Comparison of ENCODE assay signal across 16 mouse cellular contexts in the genomic region with DNA sequence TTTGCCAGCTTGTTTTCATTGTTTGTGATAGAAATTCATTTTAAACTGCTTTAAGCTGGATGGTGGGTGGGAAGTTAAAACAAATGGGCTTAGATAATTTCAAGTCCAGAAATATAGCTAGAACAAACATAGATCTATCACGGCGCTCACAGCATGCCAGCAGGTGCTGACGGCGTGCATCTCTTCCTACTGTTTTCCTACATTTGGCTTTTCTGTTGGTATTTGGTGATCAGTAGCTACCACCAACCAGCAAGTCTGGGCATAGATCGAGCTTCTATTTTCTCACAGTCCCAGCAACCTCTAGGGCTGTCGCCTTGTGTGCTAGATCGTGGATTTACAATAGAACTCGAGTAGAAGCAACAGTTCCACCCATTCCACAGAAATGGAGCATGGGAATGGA.
DNase-seq lines count a peak whose midpoint lies in the region.
"Had no signal": no experiment of that assay in that cellular context is flagged by ENCODE, and none has a peak within 500 bp of the region (broad histone marks: within the 10 kb centered on the region; RNA-seq: fewer than 3 reads in every experiment).

No protein-coding gene starts in this region.

- DNase-seq in layer of hippocampus, adult 18-20 months (ENCODE audit: low spot score in 2 of 2), result peak; percentile 28 to 69
- DNase-seq in layer of hippocampus, postnatal 25 days (ENCODE audit: extremely low spot score in 1 of 2, low spot score in 1 of 2), result no peak
- peak; percentile 22 for DNase-seq in right cerebral cortex, postnatal 25 days
- DNase-seq in right cerebral cortex, postnatal 14 days, result no peak
- peak; percentile 70 for DNase-seq in layer of hippocampus, adult 9-11 months
- DNase-seq in lung, postnatal 14 days, result no peak
- DNase-seq: adrenal gland, adult 2 months; adrenal gland, postnatal 36 days; cerebellum, adult 2 months; gastrocnemius, postnatal 25 days; heart, adult 18-20 months; heart, postnatal 4 days; kidney, adult 8-10 months; kidney, postnatal 4 days; lung, embryonic 14.5 days; right cerebral cortex, adult 18-20 months had no signal

Comparison
In these comparisons a context has a peak if more than half of its experiments do, and no peak if none do; other contexts are left out.
1. DNase-seq: peak in layer of hippocampus, adult 18-20 months (2 of 2), right cerebral cortex, postnatal 25 days (single experiment) and layer of hippocampus, adult 9-11 months (single experiment); none in layer of hippocampus, postnatal 25 days (0 of 2), right cerebral cortex, postnatal 14 days (single experiment) and lung, postnatal 14 days (single experiment).